Mouse (Mus musculus) liver, adult (tissue): ENCODE results near the gene Tnnt2.
A peak's percentile ranks its signal among the peaks of the same experiment; 100 is the strongest.

ENCODE experiments used
- GATA4 ChIP-seq: IDR thresholded peaks from 2 replicates; pipeline ENCODE4 v1.6.1; 2014; ENCODE audit warnings: mild to moderate bottlenecking, low read length; ENCODE audit not compliant: insufficient replicate concordance

Tnnt2 gene

DNA sequence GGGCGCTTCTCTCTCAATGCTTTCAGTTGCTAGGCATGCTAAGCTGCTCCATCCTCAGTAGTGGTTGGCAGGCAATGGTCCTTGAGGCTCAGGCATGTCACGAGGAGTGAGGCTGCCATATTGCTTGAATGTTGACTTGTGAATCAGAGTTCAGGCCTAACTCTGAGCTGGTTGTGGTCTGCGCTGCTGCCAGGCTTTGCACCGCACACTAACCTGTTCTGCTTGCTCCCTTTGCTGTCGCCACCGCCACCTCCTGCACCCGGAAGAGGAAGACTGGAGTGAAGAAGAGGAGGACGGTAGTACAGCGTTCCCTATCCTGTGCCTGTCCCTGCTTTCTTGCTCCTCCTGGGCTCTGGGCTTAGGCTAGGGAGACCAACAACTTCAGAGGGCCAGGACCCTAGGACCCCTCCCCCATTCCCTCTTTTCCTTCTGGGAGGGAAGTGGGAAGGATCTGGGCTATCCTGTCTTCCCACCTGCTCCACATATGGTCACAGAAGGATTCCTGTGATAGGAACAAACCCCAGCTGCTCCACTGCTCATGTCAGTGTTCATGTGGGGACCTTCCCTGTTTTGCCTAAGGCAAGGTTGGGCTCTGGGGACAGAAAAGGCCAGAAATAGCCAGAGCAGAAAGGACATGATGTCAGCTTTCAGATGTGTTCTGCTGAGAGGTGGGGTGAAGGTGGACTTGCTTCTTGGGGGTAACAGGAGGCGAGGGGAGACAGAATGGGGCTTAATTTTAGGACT lies 7.5 kb downstream of the Tnnt2 start:
- no peak for TF ChIP-seq GATA4

DNA sequence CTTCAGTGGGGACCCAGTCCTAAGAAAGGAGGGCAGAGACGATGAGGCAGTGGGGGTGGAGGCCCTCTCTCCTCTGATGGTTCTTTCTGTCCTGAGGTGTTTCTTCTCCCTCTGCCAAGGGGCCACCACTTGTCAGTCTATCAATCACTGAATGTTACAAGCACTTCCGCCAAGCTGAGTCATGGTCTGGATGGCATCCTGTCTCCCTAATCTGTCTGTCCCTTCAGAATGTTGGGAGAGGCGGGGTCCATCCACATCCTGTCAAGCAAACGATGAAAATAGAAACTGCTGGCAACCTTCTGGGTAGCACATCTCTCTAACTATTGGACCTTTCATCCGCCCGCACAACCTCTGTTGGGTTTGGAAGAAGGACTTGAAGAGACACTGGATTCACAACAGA lies 8.3 kb downstream of the Tnnt2 start:
- TF ChIP-seq GATA4 = peak; percentile 33; the same call in 1 of the 2 replicates

DNA sequence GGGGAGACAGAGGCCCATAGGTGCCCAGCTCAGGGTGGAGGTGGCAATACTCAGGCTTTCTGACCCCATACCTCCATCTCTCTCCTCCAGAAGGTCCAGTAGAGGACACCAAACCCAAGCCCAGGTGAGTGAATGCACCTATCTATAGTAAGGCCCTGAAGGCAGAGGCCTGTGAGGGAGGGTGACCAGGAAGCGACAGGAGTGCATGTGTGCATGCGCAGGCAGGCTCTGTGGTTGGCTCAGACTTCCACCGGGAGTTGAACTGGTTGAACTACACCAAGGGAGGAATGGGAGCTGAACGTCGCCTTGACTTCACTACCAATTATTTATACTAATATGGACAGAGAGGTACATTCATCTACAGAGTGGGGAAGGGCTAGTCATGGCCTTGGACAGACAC lies 10.5 kb downstream of the Tnnt2 start:
- TF ChIP-seq GATA4 = no peak

DNA sequence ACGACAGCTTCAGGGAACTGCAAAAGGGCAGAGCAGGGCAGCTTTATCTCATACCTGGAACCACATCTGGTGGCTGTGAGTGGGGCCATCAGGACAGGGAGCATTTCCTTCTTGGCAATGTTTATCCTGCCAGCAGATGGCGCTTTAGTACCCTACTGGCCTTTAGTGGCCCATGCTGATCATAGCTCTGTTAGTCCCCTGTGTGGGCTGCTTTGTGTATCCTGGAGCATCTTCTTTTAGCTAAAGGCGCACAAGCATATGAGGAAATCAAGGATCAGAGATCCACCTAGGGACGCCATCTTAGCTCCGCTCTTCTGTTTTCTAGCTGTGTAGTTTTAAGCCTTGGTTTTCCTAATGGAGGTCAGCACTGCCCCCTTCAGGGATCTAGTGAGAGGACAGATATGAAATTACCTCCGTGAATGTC lies 11.0 kb downstream of the Tnnt2 start:
- no peak for TF ChIP-seq GATA4

DNA sequence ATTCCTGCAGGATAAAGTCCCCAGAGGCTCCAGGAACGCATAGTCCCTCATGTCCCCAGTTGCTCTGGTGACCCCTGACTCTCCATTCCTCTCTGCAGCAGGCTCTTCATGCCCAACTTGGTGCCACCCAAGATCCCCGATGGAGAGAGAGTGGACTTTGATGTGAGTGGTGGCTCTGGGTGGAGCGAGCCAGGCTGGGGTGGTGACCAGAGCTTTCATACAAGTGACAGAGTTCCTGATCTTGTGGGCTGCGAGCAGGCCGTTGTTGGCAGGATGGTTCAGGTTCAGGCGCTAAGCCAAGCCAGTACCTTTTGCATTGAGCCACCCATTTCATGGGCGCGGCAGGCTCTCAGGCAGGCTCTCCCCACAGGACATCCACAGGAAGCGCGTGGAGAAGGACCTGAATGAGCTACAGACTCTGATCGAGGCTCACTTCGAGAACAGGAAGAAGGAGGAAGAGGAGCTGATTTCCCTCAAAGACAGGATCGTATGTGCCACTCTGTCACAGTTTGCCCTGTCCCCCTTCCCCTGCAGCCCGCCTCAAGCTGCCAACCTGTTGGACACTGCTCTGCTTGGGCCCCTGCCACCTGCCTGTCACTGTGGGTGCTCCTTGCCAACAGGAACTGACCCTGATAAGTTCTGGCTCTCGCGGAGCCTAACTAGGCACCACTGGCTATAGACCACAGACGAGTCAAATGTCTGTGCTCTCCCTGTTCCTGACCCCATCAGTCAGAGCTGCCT lies 11.6 kb downstream of the Tnnt2 start:
- no peak for TF ChIP-seq GATA4

DNA sequence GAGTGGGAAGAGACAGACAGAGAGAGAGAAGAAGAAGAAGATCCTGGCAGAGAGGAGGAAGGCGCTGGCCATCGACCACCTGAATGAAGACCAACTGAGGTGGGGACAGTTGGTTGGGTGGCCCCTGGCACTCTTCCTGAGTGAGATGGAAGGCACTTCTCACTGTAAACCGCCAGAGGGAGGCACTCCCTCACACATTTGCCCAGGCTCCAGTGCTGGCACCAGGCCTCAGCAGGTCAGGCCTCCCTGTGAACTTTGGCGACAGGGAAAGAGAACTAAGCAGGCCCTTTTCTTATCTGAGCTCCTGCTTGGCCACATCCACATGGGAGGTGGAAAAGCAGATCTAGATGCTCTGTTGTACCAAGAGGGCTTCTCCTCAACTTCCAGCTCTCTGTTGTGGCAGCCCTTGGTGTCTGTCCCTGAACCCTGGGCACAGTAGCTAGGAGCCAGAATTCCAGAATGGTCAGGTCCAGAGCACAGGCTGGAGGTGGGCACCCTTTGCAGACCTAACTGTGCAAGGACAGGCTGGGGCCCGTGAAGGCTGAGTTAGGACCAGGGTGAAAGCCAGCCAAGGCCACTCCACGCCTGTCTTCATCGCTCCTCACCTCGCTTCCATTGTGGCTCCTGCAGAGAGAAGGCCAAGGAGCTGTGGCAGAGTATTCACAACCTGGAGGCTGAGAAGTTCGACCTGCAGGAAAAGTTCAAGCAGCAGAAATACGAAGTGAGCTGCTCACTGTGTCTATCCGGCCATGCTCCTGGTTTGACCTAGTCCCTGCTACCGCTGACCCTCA lies 14.8 kb downstream of the Tnnt2 start:
- no peak for TF ChIP-seq GATA4

DNA sequence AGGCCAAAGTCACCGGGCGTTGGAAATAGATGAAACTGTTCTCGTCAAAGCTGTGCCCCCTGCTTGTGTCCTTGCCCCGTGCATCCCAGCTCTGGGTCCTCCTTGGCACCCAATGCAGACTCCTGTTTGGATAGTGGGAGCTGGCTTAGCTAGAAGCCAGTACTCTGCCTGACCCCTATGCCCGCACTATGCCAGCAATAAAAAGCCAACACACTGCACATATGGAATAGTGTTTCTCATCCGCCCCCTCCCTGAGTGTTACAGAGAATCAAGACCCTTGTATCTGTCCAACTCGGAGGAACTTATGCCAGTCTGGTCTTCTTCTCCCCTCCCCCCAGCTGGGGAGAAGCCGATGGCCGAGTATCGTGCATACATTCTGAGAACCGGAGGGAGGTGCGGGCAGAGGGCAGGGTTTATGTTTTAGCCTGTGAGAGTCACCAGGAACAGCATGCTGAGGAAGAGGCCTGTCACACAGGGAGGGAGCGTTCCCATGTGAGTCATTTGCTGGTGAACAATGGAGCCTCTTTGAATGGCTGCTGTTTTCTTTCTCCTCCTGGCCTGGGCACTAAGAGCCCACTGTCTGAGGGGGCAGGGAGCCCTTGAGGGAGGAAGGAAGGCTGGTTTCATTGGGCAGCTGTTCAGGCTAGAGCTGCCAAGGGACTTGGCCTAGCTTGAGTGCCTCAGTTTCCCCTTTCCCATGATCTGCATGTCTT lies 16.0 kb downstream of the Tnnt2 start:
- TF ChIP-seq GATA4 = no peak

DNA sequence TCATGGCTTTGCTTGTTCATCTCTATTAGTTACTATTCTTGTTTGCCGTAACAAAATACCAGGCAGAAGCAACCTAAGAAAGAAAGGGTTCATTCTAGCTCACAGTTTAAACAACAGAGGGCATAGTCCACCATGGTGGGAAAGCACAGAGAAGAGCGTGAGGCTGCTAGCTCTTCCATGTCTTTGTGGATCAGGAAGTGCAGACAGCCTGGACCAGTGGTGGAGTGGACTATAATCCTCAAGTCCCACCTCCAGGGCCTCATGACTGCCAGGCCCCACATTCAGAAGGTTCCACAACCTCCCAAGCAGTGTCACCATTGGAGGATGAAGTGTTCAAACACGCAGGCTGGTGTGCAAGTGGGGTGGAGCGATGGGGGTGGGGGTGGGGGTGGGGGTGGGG lies 17.0 kb downstream of the Tnnt2 start:
- no peak for TF ChIP-seq GATA4

DNA sequence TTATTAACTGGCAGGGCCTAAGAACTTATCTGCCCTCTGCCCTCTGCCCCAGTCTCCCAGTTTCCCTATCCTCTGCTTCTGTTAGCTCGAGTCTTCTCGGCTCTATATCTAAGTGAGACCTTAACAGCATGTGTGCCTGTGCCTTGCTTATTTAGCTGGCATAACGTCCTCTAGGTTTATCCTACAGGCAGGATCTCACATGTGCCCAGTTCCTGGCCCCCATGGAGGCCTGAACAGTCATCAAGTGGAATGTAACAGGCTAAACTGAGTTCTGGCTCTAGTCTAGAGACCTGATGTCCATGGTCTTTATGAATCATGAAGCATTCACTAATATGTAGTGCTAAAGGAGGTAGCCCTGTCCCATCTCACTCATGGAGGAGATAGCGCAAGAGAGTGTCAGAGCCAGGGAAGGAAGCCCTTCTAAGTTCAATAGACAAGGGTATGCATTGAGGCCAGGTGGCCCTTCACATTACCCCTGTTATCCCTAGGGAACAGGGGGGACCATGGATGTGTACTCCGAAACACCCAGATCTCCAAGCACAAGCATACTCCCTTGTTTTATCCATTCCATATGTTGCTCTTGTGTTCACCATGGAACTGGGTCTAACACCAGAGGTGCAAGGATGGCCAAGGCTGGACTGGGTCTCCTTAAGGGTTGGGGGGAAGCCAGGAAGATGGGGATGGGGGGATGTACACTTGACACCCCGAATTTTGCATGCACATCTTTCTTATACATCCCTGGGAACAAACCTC lies 18.6 kb downstream of the Tnnt2 start:
- TF ChIP-seq GATA4 = no peak

DNA sequence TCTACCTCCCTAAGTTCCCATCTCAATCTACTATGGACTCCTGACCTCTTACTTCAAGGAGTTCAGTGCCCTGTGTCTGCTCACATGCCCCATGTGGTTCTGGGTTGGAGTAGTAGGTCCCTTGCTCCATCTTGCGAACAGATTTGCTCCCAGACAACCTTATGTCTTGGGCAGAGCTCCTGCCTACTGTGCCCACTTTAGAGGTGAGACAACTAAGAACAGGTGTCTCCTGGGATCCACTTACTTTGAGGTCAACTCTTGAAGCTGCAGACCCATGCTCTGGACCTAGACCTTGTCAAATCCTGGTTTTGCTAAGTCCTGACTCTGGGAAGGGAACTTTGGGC lies 19.2 kb downstream of the Tnnt2 start:
- TF ChIP-seq GATA4 = no peak

DNA sequence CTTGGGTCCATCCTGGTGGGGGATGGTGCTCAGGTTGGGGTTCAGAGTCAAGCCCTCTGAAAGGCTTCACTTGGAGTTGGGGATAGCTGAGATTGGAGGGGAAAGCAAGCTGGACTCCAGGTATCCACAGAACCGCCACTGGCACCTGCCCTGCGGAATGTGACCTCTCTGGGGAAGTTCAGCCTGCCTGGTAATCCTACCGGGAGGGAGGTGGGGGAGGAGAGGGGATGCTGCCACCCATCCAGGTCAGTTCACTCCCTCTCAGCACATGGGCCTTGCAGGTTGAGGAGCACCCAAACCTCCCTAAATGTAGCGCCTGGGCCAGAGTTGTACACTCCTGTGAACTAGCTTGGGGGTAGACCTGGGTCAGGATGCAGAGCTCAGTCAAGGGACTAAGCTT lies 19.9 kb downstream of the Tnnt2 start:
- no peak for TF ChIP-seq GATA4

DNA sequence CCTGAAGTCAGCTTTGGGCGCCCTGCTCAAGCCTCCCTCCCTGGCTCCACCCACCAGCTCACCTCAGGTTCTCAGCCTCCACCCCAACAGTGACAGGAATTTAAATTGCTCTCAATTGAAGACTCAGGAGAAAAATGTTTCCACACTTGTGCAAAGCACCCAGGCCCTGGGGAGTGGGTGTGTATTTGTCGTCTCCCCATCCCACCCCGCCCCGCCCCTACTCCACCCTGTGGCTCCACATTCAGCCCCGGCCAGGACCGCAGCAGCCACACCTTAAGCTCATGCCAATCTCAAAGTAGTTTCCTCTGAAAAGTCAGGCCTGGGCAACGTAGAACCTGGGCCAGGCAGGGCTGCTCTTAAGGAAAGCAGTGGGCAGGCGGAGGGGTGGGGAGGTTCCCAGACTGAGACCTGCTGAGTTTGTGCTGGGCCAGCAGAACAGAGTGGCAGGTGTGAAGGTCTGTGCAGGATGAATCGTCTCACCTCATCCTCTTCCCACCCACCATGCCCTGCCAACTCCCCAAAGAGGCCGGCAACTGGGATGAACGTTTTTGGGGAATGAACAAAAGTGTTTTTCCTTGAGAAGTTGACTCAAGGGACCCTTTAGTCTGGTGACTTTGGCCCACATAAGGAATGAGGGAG lies 21.1 kb downstream of the Tnnt2 start:
- no peak for TF ChIP-seq GATA4

DNA sequence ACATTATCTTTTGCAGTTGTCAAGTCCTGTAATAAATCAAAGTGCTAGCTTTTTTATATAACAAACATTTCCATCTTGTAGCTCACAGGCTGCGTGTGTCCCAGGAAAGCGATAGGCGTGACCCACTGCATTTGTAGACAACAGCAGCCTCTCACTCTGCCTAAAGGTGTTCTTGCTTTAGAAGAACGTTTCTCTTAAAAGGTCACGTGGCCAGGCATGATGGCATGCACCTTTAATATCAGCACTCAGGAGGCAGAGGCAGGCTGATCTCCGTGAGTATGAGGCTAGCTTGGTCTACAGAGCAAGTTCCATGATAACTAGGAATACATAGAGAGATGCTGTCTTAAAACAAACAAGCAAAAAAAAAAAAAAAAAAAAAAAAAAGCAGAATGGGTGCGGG lies 22.4 kb downstream of the Tnnt2 start:
- TF ChIP-seq GATA4 = no peak

DNA sequence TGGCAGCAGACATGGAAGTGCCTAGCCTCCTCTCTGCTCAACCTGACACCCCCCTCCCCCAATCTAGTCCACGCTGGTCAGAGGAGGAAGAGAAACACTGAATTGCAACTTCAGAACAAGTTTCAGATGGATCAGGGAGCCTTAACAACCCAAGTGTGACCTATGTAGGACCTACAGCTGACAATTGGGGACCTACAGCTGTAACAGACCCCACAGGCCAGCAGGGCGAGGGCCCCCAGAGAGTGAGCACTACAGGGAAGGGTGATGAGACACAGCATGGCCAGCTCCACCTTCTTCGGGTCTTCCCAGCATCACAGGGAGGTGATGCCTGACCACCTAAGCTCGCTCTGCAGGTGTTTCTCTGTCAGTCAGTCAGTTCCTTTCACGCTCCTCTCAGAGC lies 24.9 kb downstream of the Tnnt2 start:
- no peak for TF ChIP-seq GATA4
